Mouse (Mus musculus) liver, embryonic 11.5 days (tissue): ENCODE measurements around the gene Snapc5. TPM values are rescaled to one million over a fixed set of nuclear protein-coding genes. Genes with fewer than 3 reads are reported as not detected.
"Not testable (repeated sequence)": the region's sequence is repeated elsewhere in the genome, so short reads cannot be mapped to it uniquely, and the experiment has no call there.

Source experiments
- ATAC-seq: fragments of 200-750 bp; cut with Nextera tagmentation; replicated peaks from 2 replicates; pipeline ENCODE4 v1.8.0; 2017; ENCODE audit warnings: moderate number of reproducible peaks, mild to moderate bottlenecking, moderate TSS enrichment, moderate library complexity; ENCODE audit not compliant: low FRiP score
- DNase-seq: peaks from one replicate; pipeline ENCODE4 v3.0.0-alpha.2; 2017; ENCODE audit warnings: low spot score
- H3K27ac ChIP-seq: fragments of 300-500 bp; sonication (generic); 2 replicates; pipeline ENCODE4 v1.5.1; 2014; ENCODE audit warnings: mild to moderate bottlenecking, low read depth, low read length, control low read depth
- H3K27me3 ChIP-seq: fragments of 300-500 bp; sonication (generic); replicated peaks from 2 replicates; pipeline ENCODE4 v1.6.1; 2014; ENCODE audit warnings: low read length, mixed read lengths; ENCODE audit not compliant: control insufficient read depth, insufficient read depth
- H3K36me3 ChIP-seq: fragments of 300-500 bp; sonication (generic); 2 replicates; pipeline ENCODE4 v1.6.1; 2014; ENCODE audit warnings: mild to moderate bottlenecking, low read length, moderate library complexity, mixed read lengths; ENCODE audit not compliant: control insufficient read depth, insufficient read depth
- H3K4me1 ChIP-seq: fragments of 300-500 bp; sonication (generic); replicated peaks from 2 replicates; pipeline ENCODE4 v1.6.1; 2014; ENCODE audit warnings: low read length, mixed read lengths; ENCODE audit not compliant: control insufficient read depth, insufficient read depth
- H3K4me2 ChIP-seq: fragments of 300-500 bp; sonication (generic); 2 replicates; pipeline ENCODE4 v1.6.1; 2014; ENCODE audit warnings: mild to moderate bottlenecking, control low read depth, moderate library complexity
- H3K4me3 ChIP-seq: fragments of 300-500 bp; sonication (generic); 2 replicates; pipeline ENCODE4 v1.5.1; 2014; ENCODE audit warnings: low read depth, low read length, control low read depth
- H3K9ac ChIP-seq: fragments of 300-500 bp; sonication (generic); 2 replicates; pipeline ENCODE4 v1.6.1; 2014; ENCODE audit warnings: low read depth, low read length, control low read depth
- H3K9me3 ChIP-seq: fragments of 300-500 bp; sonication (generic); 2 replicates; pipeline ENCODE4 v1.6.1; 2016; ENCODE audit warnings: low read length, inconsistent platforms, mixed read lengths; ENCODE audit not compliant: control insufficient read depth
- WGBS: fragments of 180-500 bp; shearing (Covaris S2); extraction: QIAGEN DNeasy Blood & Tissue Kit; methylation state at CpG from one replicate; pipeline ENCODE4 v1.1.7; 2014; 5-methylcytosine and 5-hydroxymethylcytosine counted together
- polyA plus RNA-seq: library from polyadenylated mRNA; unstranded; fragments of >200 nt; fragmentation: Nextera tagmentation; extraction: Ambion mirVana; gene quantifications from 2 replicates; pipeline ENCODE4 v1.2.1, GENCODE M21; 2014

Snapc5 gene
- polyA plus RNA-seq, 1 experiment from 2014 or later = 24.3 TPM

GRCm38 (mm10) chr9:64193879-64194278, 14.8 kb downstream of the Snapc5 start:
- Histone ChIP-seq H3K9ac (no peak overlapping the region), H3K4me1 (no peaks in the 10 kb centered on the region), H3K27ac (no peak overlapping the region), H3K4me3 (no peak overlapping the region), H3K27me3 (no peaks in the 10 kb centered on the region), H3K9me3 (no peaks in the 10 kb centered on the region), H3K4me2 (no peak overlapping the region), H3K36me3 (peaks cover 17% of the 10 kb centered on the region)
- ATAC-seq (no peak), DNase-seq (no peak)
- 97% methylated on average over 1 of the region's 1 CpGs for WGBS

DNA sequence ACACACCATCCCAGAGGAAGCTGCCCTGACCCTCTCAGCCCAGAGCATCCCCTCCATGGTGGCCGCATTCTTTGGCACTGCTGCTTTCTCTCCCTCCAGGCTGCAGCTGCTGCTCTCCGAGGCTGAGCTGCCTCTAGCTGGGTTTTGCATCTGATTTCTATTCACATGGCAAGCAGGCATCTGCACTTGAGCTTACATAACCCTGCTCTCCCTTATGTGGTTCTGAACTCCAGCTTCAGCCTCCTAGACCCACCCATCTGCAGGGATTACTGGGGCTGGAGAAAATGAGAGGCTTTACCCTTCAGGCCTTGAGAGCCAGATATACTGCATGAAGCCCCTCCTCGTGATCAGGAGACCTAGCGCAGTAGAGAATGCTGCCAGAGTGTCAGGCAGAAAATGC, 16.5 kb downstream of the Snapc5 start:
- Histone ChIP-seq H3K4me2 (no peak overlapping the region), H3K27ac (no peak overlapping the region), H3K9me3 (no peaks in the 10 kb centered on the region), H3K9ac (no peak overlapping the region), H3K4me3 (no peak overlapping the region), H3K4me1 (no peaks in the 10 kb centered on the region), H3K36me3 (peaks cover 15% of the 10 kb centered on the region), H3K27me3 (no peaks in the 10 kb centered on the region)
- ATAC-seq (no peak), DNase-seq (no peak)
- WGBS = 77% methylated on average over 4 of the region's 4 CpGs

GRCm38 (mm10) chr9:64197524-64197923, 18.4 kb downstream of the Snapc5 start:
- Histone ChIP-seq H3K4me2 (no peak overlapping the region), H3K4me3 (no peak overlapping the region), H3K4me1 (no peaks in the 10 kb centered on the region), H3K36me3 (peaks cover 8% of the 10 kb centered on the region; the same call in 1 of the 2 replicates), H3K9me3 (no peaks in the 10 kb centered on the region), H3K9ac (no peak overlapping the region), H3K27ac (no peak overlapping the region), H3K27me3 (no peaks in the 10 kb centered on the region)
- ATAC-seq (no peak), DNase-seq (no peak)
- WGBS = 87% methylated on average over 8 of the region's 8 CpGs

- ATAC-seq (no peak), DNase-seq (no peak)
- H3K27me3 ChIP-seq = no peaks in the 10 kb centered on the region
- H3K4me2 ChIP-seq = no peak overlapping the region
- no peak overlapping the region for H3K27ac ChIP-seq
- no peak overlapping the region for H3K4me3 ChIP-seq
- H3K9ac ChIP-seq = no peak overlapping the region
- H3K9me3 ChIP-seq = no peaks in the 10 kb centered on the region
- no peaks in the 10 kb centered on the region for H3K4me1 ChIP-seq
- 95% methylated on average over 5 of the region's 5 CpGs for WGBS
- H3K36me3 ChIP-seq = peaks cover 7% of the 10 kb centered on the region; the same call in 1 of the 2 replicates
These were observed 19.1 kb downstream of the Snapc5 start for GRCm38 (mm10) chr9:64198068-64198762.

- not testable (repeated sequence) for H3K4me1 ChIP-seq, H3K9ac ChIP-seq, H3K9me3 ChIP-seq, H3K4me2 ChIP-seq, DNase-seq, H3K27ac ChIP-seq, H3K4me3 ChIP-seq, H3K36me3 ChIP-seq, ATAC-seq, H3K27me3 ChIP-seq
- 90% methylated on average over 7 of the region's 7 CpGs for WGBS
These were observed 19.8 kb downstream of the Snapc5 start for GRCm38 (mm10) chr9:64198763-64199418.

GRCm38 (mm10) chr9:64199897-64200296, 20.8 kb downstream of the Snapc5 start:
- H3K36me3 ChIP-seq = peaks cover 7% of the 10 kb centered on the region; the same call in 1 of the 2 replicates
- no peak for ATAC-seq

DNA sequence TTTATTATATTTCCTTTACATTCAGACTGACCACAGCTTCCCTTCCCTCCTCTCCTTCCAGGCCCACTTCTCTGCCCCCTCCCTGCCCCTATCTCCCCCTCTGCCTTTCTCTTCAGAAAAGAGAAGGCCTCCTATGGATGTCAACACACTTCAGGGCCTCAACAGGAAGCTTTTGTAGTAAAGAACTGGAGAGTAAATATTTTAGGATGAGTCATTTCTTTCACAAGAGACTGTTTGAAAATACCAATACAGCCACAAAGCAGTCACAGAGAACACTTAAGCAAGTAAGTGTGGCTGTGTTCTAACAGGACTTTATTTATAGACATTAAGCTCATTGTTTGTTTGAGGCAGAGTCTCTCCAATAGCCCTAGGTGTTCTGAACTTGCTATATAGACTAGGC, 23.3 kb downstream of the Snapc5 start:
- no peak for DNase-seq
- Histone ChIP-seq H3K27me3 (no peaks in the 10 kb centered on the region), H3K36me3 (peaks cover 12% of the 10 kb centered on the region), H3K27ac (no peak overlapping the region), H3K4me2 (no peak overlapping the region), H3K9ac (no peak overlapping the region), H3K4me3 (no peak overlapping the region), H3K4me1 (no peaks in the 10 kb centered on the region), H3K9me3 (no peaks in the 10 kb centered on the region)
- no peak for ATAC-seq

More at GRCm38 (mm10) chr9:64199897-64200296, 20.8 kb downstream of the Snapc5 start:
- Histone ChIP-seq H3K27ac (no peak overlapping the region), H3K27me3 (no peaks in the 10 kb centered on the region), H3K9me3 (no peaks in the 10 kb centered on the region), H3K4me2 (no peak overlapping the region), H3K4me3 (no peak overlapping the region), H3K4me1 (no peaks in the 10 kb centered on the region), H3K9ac (no peak overlapping the region)
- 65% methylated on average over 2 of the region's 2 CpGs for WGBS
- no peak for DNase-seq

DNA sequence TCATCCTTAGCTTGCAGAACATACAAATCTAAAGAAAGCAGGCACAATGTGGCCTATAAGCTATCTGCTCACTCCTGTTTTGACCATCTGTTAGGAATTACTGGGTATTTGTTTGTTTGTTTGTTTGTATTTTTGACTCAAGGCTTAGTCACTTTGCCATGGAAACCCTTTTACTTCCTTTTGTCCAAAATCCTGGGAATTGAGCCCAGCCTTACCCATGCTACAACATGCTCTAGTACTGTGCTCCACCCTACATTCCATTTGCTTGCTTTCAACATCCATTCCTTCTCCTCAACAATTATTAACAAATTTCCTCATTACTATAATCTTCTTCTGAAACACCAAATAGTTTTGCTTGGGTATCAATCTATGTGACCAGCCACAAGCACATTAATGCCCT, 23.8 kb downstream of the Snapc5 start:
- H3K9ac ChIP-seq = no peak overlapping the region
- DNase-seq = no peak

More for the DNA sequence above, 23.8 kb downstream of the Snapc5 start:
- Histone ChIP-seq H3K4me1 (no peaks in the 10 kb centered on the region), H3K27ac (no peak overlapping the region), H3K4me3 (no peak overlapping the region), H3K4me2 (no peak overlapping the region), H3K27me3 (no peaks in the 10 kb centered on the region), H3K36me3 (peaks cover 12% of the 10 kb centered on the region), H3K9me3 (no peaks in the 10 kb centered on the region)
- ATAC-seq = no peak
